Mouse (Mus musculus) heart, postnatal 0 days (tissue): ENCODE results near the gene Myh2.

Experiments
- CTCF ChIP-seq: IDR thresholded peaks from 2 replicates; pipeline ENCODE4 v1.5.1; 2016; ENCODE audit warnings: antibody characterized with exemption, control low read depth, low read depth
- EP300 ChIP-seq: IDR thresholded peaks from 2 replicates; pipeline ENCODE4 v1.6.1; 2016; ENCODE audit warnings: antibody characterized with exemption, low read depth

GRCm38 (mm10) chr11:67229166-67229565, 58.3 kb downstream of the Myh2 start:
- TF ChIP-seq EP300 (no peak), CTCF (no peak)
